Mouse (Mus musculus) brown adipose tissue, adult 24 weeks (tissue): ENCODE results near the gene Gm20825. TPM values are rescaled to one million over a fixed set of nuclear protein-coding genes. Genes with fewer than 3 reads are reported as not detected.
"Not testable (repeated sequence)": the region's sequence is repeated elsewhere in the genome, so short reads cannot be mapped to it uniquely, and the experiment has no call there.

Source experiments
- H3K27ac ChIP-seq: fragments of 200-500 bp; replicated peaks from 2 replicates; pipeline ENCODE4 v1.5.1; 2012; ENCODE audit warnings: low read depth, mild to moderate bottlenecking, low read length
- H3K4me1 ChIP-seq: fragments of 200-500 bp; 2 replicates; pipeline ENCODE4 v1.6.1; 2012; ENCODE audit warnings: low read length, mixed read lengths; ENCODE audit not compliant: control insufficient read depth, insufficient read depth, insufficient read length
- H3K4me3 ChIP-seq: fragments of 200-500 bp; 2 replicates; pipeline ENCODE4 v1.5.1; 2012; ENCODE audit warnings: low read depth, mild to moderate bottlenecking, low read length, moderate library complexity; ENCODE audit not compliant: insufficient read depth
- polyA plus RNA-seq: library from polyadenylated mRNA; stranded (reverse); fragments of >200 nt; gene quantifications from 2 replicates; pipeline ENCODE4 v1.2.4, GENCODE M21; 2012; ENCODE audit not compliant: missing spikeins, insufficient read depth, insufficient read length

Gm20825 gene
- not detected in 2 replicates for polyA plus RNA-seq

DNA sequence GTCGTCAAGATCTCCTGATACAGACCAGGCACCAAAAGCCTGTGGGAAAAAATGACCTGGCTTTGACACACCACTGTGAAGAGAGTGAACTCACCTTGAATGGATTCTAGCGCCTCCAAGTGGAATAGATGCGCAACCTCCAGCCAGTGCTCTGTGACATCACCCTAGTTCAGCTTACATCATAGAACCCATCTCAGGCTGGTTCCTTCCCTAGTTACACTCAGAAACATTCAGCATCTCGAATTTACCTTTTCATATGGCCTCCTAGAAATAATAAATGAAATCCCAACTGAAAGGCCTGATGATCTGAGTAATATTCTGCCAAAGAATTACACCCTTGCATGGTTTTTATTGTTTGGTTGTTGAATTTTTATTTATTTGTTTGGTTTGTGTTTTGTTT lies at the start of gene Gm20825:
Gene Gm20825, minus strand, starts transcription at position 101 of the 400 bp plus-strand sequence.
- H3K27ac ChIP-seq, H3K4me1 ChIP-seq, H3K4me3 ChIP-seq: not testable (repeated sequence)

Other genes with a start within 250 kb of the Gm20825 start
- not detected in 2 replicates for gene Gm29049, start 74.3 kb downstream of the Gm20825 start, polyA plus RNA-seq
- gene Gm20824, start 186.4 kb upstream of the Gm20825 start, polyA plus RNA-seq, result not detected in 2 replicates